Mouse (Mus musculus): ENCODE measurements around the gene Odf3.

GRCm38 (mm10) chr7:140847755-140848580, at the start of gene Odf3:
- TF ChIP-seq CTCF (IDR thresholded peaks at IDR 0.05; ENCODE audit: low read depth) (peak; percentile 27; the same call in 1 of the 2 replicates), EP300 (optimal IDR thresholded peaks at IDR 0.05) (no peak)
